Mouse (Mus musculus) heart, embryonic 10.5 days (tissue): ENCODE data around the gene Rab7. TPM values are rescaled to one million over a fixed set of nuclear protein-coding genes. Genes with fewer than 3 reads are reported as not detected.

Experiments used
- DNase-seq: peaks from one replicate; pipeline ENCODE4 v3.0.0-alpha.2; 2017; ENCODE audit warnings: low spot score
- H3K27ac ChIP-seq: fragments of 300-500 bp; sonication (generic); 2 replicates; pipeline ENCODE4 v1.5.1; 2016; ENCODE audit warnings: mild to moderate bottlenecking
- H3K27me3 ChIP-seq: fragments of 300-500 bp; sonication (generic); 2 replicates; pipeline ENCODE4 v1.6.1; 2016; ENCODE audit warnings: mild to moderate bottlenecking; ENCODE audit not compliant: poor library complexity, insufficient read depth, severe bottlenecking
- H3K36me3 ChIP-seq: fragments of 300-500 bp; sonication (generic); 2 replicates; pipeline ENCODE4 v1.6.1; 2016; ENCODE audit warnings: mild to moderate bottlenecking, moderate library complexity
- H3K4me1 ChIP-seq: fragments of 300-500 bp; sonication (generic); 2 replicates; pipeline ENCODE4 v1.6.1; 2016; ENCODE audit warnings: mild to moderate bottlenecking
- H3K4me3 ChIP-seq: fragments of 300-500 bp; sonication (generic); 2 replicates; pipeline ENCODE4 v1.5.1; 2016; ENCODE audit warnings: mild to moderate bottlenecking, moderate library complexity
- H3K9me3 ChIP-seq: fragments of 300-500 bp; sonication (generic); 2 replicates; pipeline ENCODE4 v1.6.1; 2016; ENCODE audit warnings: mild to moderate bottlenecking, moderate library complexity
- WGBS: fragments of 180-500 bp; shearing (Covaris S2); methylation state at CpG from one replicate; pipeline ENCODE4 v1.1.7; 2016; 5-methylcytosine and 5-hydroxymethylcytosine counted together
- polyA plus RNA-seq: library from polyadenylated mRNA; unstranded; fragments of >200 nt; fragmentation: Nextera tagmentation; extraction: Ambion mirVana; gene quantifications from 2 replicates; pipeline ENCODE4 v1.2.1, GENCODE M21; 2016

The Rab7 gene
- polyA plus RNA-seq: 217 and 229 TPM in 2 replicates

- Histone ChIP-seq H3K27ac (peak within 1 kb of the TSS; percentile 97), H3K9me3 (no peaks in the 10 kb centered on the region), H3K36me3 (no peaks in the 10 kb centered on the region), H3K4me3 (peak within 1 kb of the TSS; percentile 97), H3K4me1 (peaks cover 39% of the 10 kb centered on the region), H3K27me3 (no peaks in the 10 kb centered on the region)
- peak; percentile 98 for DNase-seq
- under 1% methylated on average over 76 of the region's 82 CpGs for WGBS
Measured at GRCm38 (mm10) chr6:88044577-88045405, at the start of gene Rab7. Gene Rab7, minus strand, starts transcription at chr6:88045270.

- H3K36me3 ChIP-seq: peaks cover 60% of the 10 kb centered on the region
- peaks cover 17% of the 10 kb centered on the region for H3K4me1 ChIP-seq
- H3K4me3 ChIP-seq: no peak overlapping the region
- H3K27me3 ChIP-seq: no peaks in the 10 kb centered on the region
- H3K9me3 ChIP-seq: no peaks in the 10 kb centered on the region
- H3K27ac ChIP-seq: no peak overlapping the region
- WGBS: 86% methylated on average over 1 of the region's 1 CpGs
- no peak for DNase-seq
Measured at GRCm38 (mm10) chr6:88088971-88089370, 43.9 kb upstream of the Rab7 start.

- under 1% methylated on average over 71 of the region's 71 CpGs for WGBS
- Histone ChIP-seq H3K4me1 (peaks cover 20% of the 10 kb centered on the region), H3K27me3 (peaks cover 11% of the 10 kb centered on the region; the same call in 1 of the 2 replicates), H3K27ac (peak within 1 kb of the TSS; percentile 94), H3K9me3 (no peaks in the 10 kb centered on the region), H3K4me3 (peak within 1 kb of the TSS; percentile 100), H3K36me3 (peaks cover 17% of the 10 kb centered on the region)
- peak; percentile 98 for DNase-seq
Measured at GRCm38 (mm10) chr6:88084278-88085151, 39.4 kb upstream of the Rab7 start, which contains the start of gene Rpn1. Gene Rpn1, plus strand, starts transcription at chr6:88084482.

GRCm38 (mm10) chr6:88083672-88084071 is 38.6 kb upstream of the Rab7 start:
- Histone ChIP-seq H3K36me3 (peaks cover 9% of the 10 kb centered on the region; the same call in 1 of the 2 replicates), H3K27me3 (peaks cover 20% of the 10 kb centered on the region; the same call in 1 of the 2 replicates), H3K4me3 (peak overlapping the region; percentile 100), H3K27ac (peak overlapping the region; percentile 94), H3K4me1 (peaks cover 20% of the 10 kb centered on the region), H3K9me3 (no peaks in the 10 kb centered on the region)
- WGBS: 64% methylated on average over 3 of the region's 3 CpGs
- DNase-seq: no peak

GRCm38 (mm10) chr6:88083095-88083494 is 38.0 kb upstream of the Rab7 start:
- H3K27me3 ChIP-seq: peaks cover 20% of the 10 kb centered on the region; the same call in 1 of the 2 replicates
- H3K27ac ChIP-seq: no peak overlapping the region
- peaks cover 20% of the 10 kb centered on the region for H3K4me1 ChIP-seq
- DNase-seq: no peak
- H3K9me3 ChIP-seq: no peaks in the 10 kb centered on the region
- H3K4me3 ChIP-seq: no peak overlapping the region
- WGBS: 82% methylated on average over 7 of the region's 7 CpGs
- H3K36me3 ChIP-seq: 0 out of 2 replicates have a peak, but pooled peaks cover 3% of the 10 kb centered on the region

GRCm38 (mm10) chr6:88075960-88076517 is 31.0 kb upstream of the Rab7 start:
- WGBS: 53% methylated on average over 1 of the region's 1 CpGs
- Histone ChIP-seq H3K27ac (no peak overlapping the region), H3K4me1 (no peaks in the 10 kb centered on the region), H3K4me3 (no peak overlapping the region), H3K9me3 (no peaks in the 10 kb centered on the region), H3K27me3 (peaks cover 30% of the 10 kb centered on the region; the same call in 1 of the 2 replicates), H3K36me3 (no peaks in the 10 kb centered on the region)
- DNase-seq: no peak

GRCm38 (mm10) chr6:88074752-88075554 is 29.9 kb upstream of the Rab7 start:
- peaks cover 20% of the 10 kb centered on the region; the same call in 1 of the 2 replicates for H3K27me3 ChIP-seq
- H3K9me3 ChIP-seq: no peaks in the 10 kb centered on the region
- H3K27ac ChIP-seq: peak overlapping the region; percentile 93
- WGBS: 3% methylated on average over 32 of the region's 32 CpGs
- no peaks in the 10 kb centered on the region for H3K4me1 ChIP-seq
- DNase-seq: peak; percentile 98
- no peaks in the 10 kb centered on the region for H3K36me3 ChIP-seq
- H3K4me3 ChIP-seq: peak overlapping the region; percentile 64

- 0 out of 2 replicates have a peak overlapping the region, but pooled peaks have one; percentile 42 for H3K27ac ChIP-seq
- no peak for DNase-seq
- 72% methylated on average over 5 of the region's 5 CpGs for WGBS
- no peaks in the 10 kb centered on the region for H3K36me3 ChIP-seq
- 0 out of 2 replicates have a peak, but pooled peaks cover under 1% of the 10 kb centered on the region for H3K27me3 ChIP-seq
- no peak overlapping the region for H3K4me3 ChIP-seq
- no peaks in the 10 kb centered on the region for H3K4me1 ChIP-seq
- H3K9me3 ChIP-seq: no peaks in the 10 kb centered on the region
Measured at GRCm38 (mm10) chr6:88071216-88071615, 26.1 kb upstream of the Rab7 start.

GRCm38 (mm10) chr6:88070468-88070867 is 25.4 kb upstream of the Rab7 start:
- 76% methylated on average over 5 of the region's 6 CpGs for WGBS
- no peak overlapping the region for H3K27ac ChIP-seq
- no peak for DNase-seq
- H3K27me3 ChIP-seq: no peaks in the 10 kb centered on the region
- no peaks in the 10 kb centered on the region for H3K9me3 ChIP-seq
- H3K36me3 ChIP-seq: no peaks in the 10 kb centered on the region
- H3K4me1 ChIP-seq: no peaks in the 10 kb centered on the region
- H3K4me3 ChIP-seq: no peak overlapping the region

- no peak overlapping the region for H3K4me3 ChIP-seq
- H3K27me3 ChIP-seq: no peaks in the 10 kb centered on the region
- no peak overlapping the region for H3K27ac ChIP-seq
- no peaks in the 10 kb centered on the region for H3K4me1 ChIP-seq
- whole genome bisulfite sequencing: 74% methylated on average over 1 of the region's 1 CpGs
- DNase-seq: no peak
- H3K9me3 ChIP-seq: no peaks in the 10 kb centered on the region
- no peaks in the 10 kb centered on the region for H3K36me3 ChIP-seq
Measured at GRCm38 (mm10) chr6:88068739-88069138, 23.7 kb upstream of the Rab7 start.

- 60% methylated on average over 3 of the region's 3 CpGs for WGBS
- no peak overlapping the region for H3K27ac ChIP-seq
- H3K36me3 ChIP-seq: no peaks in the 10 kb centered on the region
- no peaks in the 10 kb centered on the region for H3K4me1 ChIP-seq
- no peak overlapping the region for H3K4me3 ChIP-seq
- no peak for DNase-seq
- H3K9me3 ChIP-seq: no peaks in the 10 kb centered on the region
- H3K27me3 ChIP-seq: no peaks in the 10 kb centered on the region
Measured at GRCm38 (mm10) chr6:88067722-88068121, 22.7 kb upstream of the Rab7 start.

- Histone ChIP-seq H3K9me3 (no peaks in the 10 kb centered on the region), H3K4me3 (no peak overlapping the region), H3K27me3 (no peaks in the 10 kb centered on the region), H3K4me1 (no peaks in the 10 kb centered on the region), H3K36me3 (no peaks in the 10 kb centered on the region), H3K27ac (no peak overlapping the region)
- 78% methylated on average over 3 of the region's 3 CpGs for WGBS
- no peak for DNase-seq
Measured at GRCm38 (mm10) chr6:88065968-88066367, 20.9 kb upstream of the Rab7 start.
